Mouse (Mus musculus): ENCODE results near the gene Dusp8. TPM values are rescaled to one million over a fixed set of nuclear protein-coding genes. Genes with fewer than 3 reads are reported as not detected.

The Dusp8 gene
- total and polyA plus RNA-seq, 3 experiments, result 0.14 to 1.5 (median 0.17) TPM

DNA sequence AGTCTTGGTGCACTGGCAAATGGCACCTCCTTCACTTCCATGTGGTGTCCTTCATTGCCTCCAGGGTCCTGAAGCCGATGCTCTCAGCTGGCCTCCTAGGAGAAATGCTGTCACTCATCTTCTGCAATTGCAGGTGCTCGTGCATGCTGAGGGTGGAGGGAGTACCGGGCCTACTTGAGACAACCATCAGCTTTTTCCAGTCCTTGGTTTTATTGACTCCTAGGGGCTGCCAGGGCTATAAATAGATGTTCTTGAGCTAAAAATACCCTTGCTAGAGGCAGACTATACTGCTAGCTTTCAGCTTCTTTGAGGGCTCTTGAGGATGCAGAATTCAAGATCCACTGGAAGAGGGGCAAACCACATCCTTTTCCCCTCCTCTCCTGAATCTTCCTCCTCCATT lies 18.5 kb downstream of the Dusp8 start:
- Histone ChIP-seq H3K79me2 (replicated peaks; ENCODE audit: control insufficient read depth, extremely low read depth, insufficient read depth, poor library complexity, severe bottlenecking) (no peaks in the 10 kb centered on the region), H3K9ac (ENCODE audit: insufficient read depth, low read depth) (no peak overlapping the region), H3K9me3 (replicated peaks; ENCODE audit: low read length) (no peaks in the 10 kb centered on the region), H3K4me1 (ENCODE audit: control insufficient read depth in 1 of 2, insufficient read depth in 2 of 2) (0 out of 4 replicates have a peak, but pooled peaks cover 0 to 3% of the 10 kb centered on the region in 2 experiments), H3K36me3 (replicated peaks in 1 of 2; ENCODE audit: control insufficient read depth in 1 of 2, insufficient read depth in 1 of 2, low read length in 1 of 2) (peaks cover 1 to 5% of the 10 kb centered on the region in 2 experiments), H3K27ac (ENCODE audit: insufficient read depth, low read depth) (no peak overlapping the region), H3K4me2 (ENCODE audit: insufficient read depth, low read depth, poor library complexity, severe bottlenecking) (no peak overlapping the region), H3K27me3 (replicated peaks) (peaks cover 69% of the 10 kb centered on the region), H3K4me3 (replicated peaks in 1 of 3; ENCODE audit: low read depth in 2 of 3, low read length in 2 of 3, poor library complexity in 1 of 3) (no peak overlapping the region)
- DNase-seq (ENCODE audit: extremely low read depth), result no peak
- in situ Hi-C loops (cut with MboI; ENCODE audit: low pct_ligation_motif_present, low pct_unique_long_range_greater_than_20kb, low sequenced_read_pairs), result no loop called here
- dilution Hi-C loops (cut with MboI; ENCODE audit: extremely low pct_ligation_motif_present, extremely low pct_unique_long_range_greater_than_20kb, low sequenced_read_pairs), result no loop called here
- no peak for TF ChIP-seq ZMIZ1 (IDR thresholded peaks at IDR 0.05; ENCODE audit: low read depth, low read length)
- no peak for TF ChIP-seq JUN (IDR thresholded peaks at IDR 0.05; ENCODE audit: insufficient read depth, low read depth, low read length)
- no peak for TF ChIP-seq BHLHE40 (IDR thresholded peaks at IDR 0.05; ENCODE audit: low read depth, low read length)

DNA sequence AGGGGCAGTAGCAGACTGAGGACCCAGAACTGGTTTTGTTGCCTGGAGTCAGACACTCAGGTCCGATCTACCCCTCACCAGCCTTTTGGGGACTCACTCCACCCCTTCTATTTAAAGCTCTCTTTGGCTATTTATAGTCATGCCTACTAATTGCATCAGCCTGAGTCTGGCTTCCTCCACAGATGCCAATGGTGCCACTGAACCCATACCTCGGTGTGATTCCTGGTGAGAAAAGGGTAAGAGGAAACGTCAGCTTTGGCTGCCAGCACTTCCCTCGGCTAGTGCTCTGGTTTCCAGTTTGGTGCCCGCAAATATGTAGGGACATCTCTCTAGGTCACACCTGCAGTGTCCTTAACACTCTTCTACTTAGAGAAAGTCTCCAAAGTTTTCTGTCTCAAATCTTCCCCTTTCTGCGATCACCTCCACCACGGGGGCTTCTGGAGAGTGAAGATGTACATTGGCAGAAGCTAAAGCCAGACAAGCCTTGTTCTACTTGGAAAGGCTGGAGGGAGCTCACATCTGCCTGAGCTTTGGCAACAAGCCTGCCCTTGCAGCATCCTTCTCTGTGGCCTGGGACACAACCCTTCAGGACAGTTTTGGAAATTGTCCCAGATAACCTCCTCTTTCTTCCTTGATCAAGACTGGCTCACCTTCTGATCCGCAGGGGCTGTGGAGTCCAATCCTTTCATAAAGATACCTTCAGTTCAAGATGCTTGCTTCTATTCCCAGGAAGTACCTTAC lies 21.3 kb downstream of the Dusp8 start:
- Histone ChIP-seq H3K27ac (ENCODE audit: insufficient read depth, low read depth) (no peak overlapping the region), H3K27me3 (replicated peaks) (peaks cover 76% of the 10 kb centered on the region), H3K4me3 (replicated peaks in 1 of 3; ENCODE audit: low read depth in 2 of 3, low read length in 2 of 3, poor library complexity in 1 of 3) (no peak overlapping the region), H3K9me3 (replicated peaks; ENCODE audit: low read length) (no peaks in the 10 kb centered on the region), H3K4me2 (ENCODE audit: insufficient read depth, low read depth, poor library complexity, severe bottlenecking) (no peak overlapping the region), H3K4me1 (ENCODE audit: control insufficient read depth in 1 of 2, insufficient read depth in 2 of 2) (0 out of 4 replicates have a peak, but pooled peaks cover 0 to 3% of the 10 kb centered on the region in 2 experiments), H3K79me2 (replicated peaks; ENCODE audit: control insufficient read depth, extremely low read depth, insufficient read depth, poor library complexity, severe bottlenecking) (no peaks in the 10 kb centered on the region), H3K36me3 (replicated peaks in 1 of 2; ENCODE audit: control insufficient read depth in 1 of 2, insufficient read depth in 1 of 2, low read length in 1 of 2) (no peaks in the 10 kb centered on the region), H3K9ac (ENCODE audit: insufficient read depth, low read depth) (no peak overlapping the region)
- in situ Hi-C loops (cut with MboI; ENCODE audit: low pct_ligation_motif_present, low pct_unique_long_range_greater_than_20kb, low sequenced_read_pairs) (no loop called here), dilution Hi-C loops (cut with MboI; ENCODE audit: extremely low pct_ligation_motif_present, extremely low pct_unique_long_range_greater_than_20kb, low sequenced_read_pairs) (no loop called here)
- DNase-seq (ENCODE audit: extremely low read depth), result no peak
- TF ChIP-seq POLR2A (IDR thresholded peaks at IDR 0.05; ENCODE audit: low read depth, low read length), result no peak
- no peak for TF ChIP-seq GABPA (IDR thresholded peaks at IDR 0.05; ENCODE audit: insufficient replicate concordance, low read depth, low read length)
- TF ChIP-seq MYC (IDR thresholded peaks at IDR 0.05; ENCODE audit: low read depth, low read length), result no peak
- no peak for TF ChIP-seq IRF4 (IDR thresholded peaks at IDR 0.05; ENCODE audit: low read depth, low read length)
- TF ChIP-seq RCOR1 (conservative IDR thresholded peaks at IDR 0.05; ENCODE audit: low read depth, low read length), result no peak
- no peak for TF ChIP-seq SMC3 (IDR thresholded peaks at IDR 0.05; ENCODE audit: low read depth, low read length)
- TF ChIP-seq MAFK (IDR thresholded peaks at IDR 0.05; ENCODE audit: insufficient replicate concordance, low read length), result no peak
- TF ChIP-seq CTCF (conservative IDR thresholded peaks at IDR 0.05 in 1 of 2, IDR thresholded peaks at IDR 0.05 in 1 of 2; ENCODE audit: low read depth in 2 of 2, low read length in 2 of 2), result no peak
- TF ChIP-seq ZNF384 (IDR thresholded peaks at IDR 0.05; ENCODE audit: low read depth, low read length), result no peak
- TF ChIP-seq MAZ (IDR thresholded peaks at IDR 0.05; ENCODE audit: low read depth, low read length), result no peak
- no peak for TF ChIP-seq USF2 (conservative IDR thresholded peaks at IDR 0.05; ENCODE audit: low read depth, low read length)

Measured in CH12.LX (cell line).